Mouse (Mus musculus) layer of hippocampus, adult 18-20 months (tissue): Measurements from ENCODE around the gene Cd24a. TPM values are rescaled to one million over a fixed set of nuclear protein-coding genes. Genes with fewer than 3 reads are reported as not detected.
A peak's percentile ranks its signal among the peaks of the same experiment; 100 is the strongest.

Source experiments
- DNase-seq, 2 experiments: peaks; one replicate each; pipeline ENCODE4 v3.0.0; 2022; ENCODE audit warnings: low spot score in 2 of 2
- long read RNA-seq: library from polyadenylated mRNA; stranded (forward); transcript quantifications from one replicate; pipeline ENCODE4 v2.0.0, GENCODE M21; 2021
- total RNA-seq, 2 experiments: library from RNA; stranded (reverse); gene quantifications; 2 replicates each; pipeline ENCODE4 v1.2.3; 2021

Cd24a gene
- total RNA-seq = 1 to 10 TPM; 6.3 to 6.8 TPM
- long read RNA-seq, partial matches to known transcripts = 0 of 3 reads
- long read RNA-seq, other reads (novel, unspliced or antisense) = 1 of 3 reads

DNA sequence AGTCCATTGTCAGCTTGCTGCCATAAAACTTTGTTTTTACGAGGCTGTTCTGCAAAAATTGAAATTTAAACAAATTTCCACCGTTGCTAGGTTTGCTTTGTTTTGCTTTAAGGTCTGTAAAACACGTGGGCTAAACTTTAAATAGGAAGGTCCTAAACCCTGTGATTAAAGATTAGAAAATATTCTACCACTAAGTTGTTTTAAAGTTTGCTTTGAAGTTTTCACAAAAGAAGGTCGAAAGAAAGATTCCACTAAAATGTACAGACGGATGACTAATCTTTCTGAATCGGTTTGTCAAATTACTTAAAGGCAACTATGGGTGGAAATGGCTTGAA, at the start of gene Cd24a:
Gene Cd24a (plus strand): TSS at position 288 of the 335 bp plus-strand sequence.
- DNase-seq = no peak

DNA sequence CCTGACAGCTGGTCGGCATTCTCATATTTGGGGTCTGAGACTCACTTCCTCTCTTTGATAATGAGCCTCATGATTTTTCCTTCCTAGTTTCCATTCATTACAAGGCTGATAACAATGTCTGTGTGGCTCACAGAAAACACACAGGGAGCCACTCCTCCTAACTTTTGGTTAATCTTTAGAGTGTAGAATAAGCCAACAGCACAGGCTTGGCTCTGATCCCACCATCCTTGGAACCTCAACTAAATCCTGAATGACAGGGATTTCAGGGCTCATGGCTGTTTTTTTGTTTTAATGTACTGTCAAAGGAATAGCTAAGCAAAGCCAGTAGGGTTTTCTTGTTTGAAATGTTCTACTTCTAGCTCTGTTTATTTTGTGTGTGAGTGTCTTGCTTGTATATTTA, 43.7 kb upstream of the Cd24a start:
- DNase-seq = no peak

DNA sequence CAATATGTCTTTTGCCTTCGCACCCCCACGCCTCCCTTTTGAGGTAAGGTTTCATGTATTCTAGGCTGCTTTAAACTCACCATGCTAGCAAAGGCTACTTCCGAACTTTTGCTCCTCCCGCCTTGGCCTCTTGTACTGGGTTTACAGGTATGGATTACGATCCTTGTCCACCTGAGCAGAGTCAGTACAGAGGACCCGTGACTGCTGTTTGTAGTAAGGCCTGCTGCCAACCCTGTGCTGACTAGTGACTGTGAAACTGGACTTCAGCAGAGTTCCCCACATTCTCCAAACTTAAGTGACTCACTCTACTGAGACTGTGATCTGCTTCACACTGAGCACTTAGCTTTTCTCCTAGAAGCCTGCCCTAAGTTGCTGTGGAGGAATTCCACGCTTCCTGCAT, 40.4 kb upstream of the Cd24a start:
- no peak for DNase-seq

DNA sequence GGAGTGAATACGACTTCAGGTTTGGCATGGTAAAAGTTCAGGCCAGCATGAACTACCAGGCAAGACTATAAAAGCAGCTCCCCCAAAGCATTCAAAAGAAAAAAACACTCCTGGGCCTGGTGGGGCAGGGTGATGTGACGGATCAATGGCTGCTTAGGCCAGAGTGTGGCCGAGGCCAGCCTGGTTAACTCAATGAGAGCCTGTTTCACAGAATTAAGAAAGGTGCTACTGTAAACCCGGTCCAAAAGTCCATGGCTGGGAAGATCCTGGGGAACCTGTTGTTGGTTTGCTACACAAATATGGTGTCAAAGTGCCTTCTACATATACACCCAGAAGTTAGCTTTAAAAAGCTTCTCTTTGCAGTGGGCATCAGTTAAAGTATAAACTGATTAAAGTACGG, 39.3 kb upstream of the Cd24a start:
- DNase-seq = no peak

DNA sequence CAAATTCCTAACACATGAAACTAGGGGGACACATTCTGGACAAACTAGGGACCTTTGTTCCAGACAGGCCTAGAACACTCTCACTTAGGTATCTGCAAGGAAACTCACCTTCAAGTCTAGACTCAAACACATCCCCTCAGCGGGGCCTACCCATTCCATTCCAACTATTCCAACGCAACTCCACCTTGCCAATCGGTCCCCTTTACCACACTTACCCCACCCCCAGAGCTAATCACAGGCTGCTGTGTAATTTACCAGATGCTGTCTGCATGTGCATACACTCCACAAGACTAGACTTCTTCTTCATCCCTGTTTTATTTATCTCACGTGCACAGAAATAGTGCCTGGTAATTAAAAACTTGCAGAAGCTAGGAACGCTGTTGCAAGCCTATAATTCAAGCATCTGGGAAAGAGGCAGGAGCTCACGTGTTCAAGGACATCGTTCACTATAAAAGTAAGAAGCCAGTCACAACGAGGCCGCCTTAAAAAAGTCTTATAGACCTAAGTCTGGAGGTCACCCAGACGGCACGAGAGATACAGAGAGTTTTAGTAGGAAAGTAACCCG, 38.3 kb upstream of the Cd24a start:
- DNase-seq = no peak

DNA sequence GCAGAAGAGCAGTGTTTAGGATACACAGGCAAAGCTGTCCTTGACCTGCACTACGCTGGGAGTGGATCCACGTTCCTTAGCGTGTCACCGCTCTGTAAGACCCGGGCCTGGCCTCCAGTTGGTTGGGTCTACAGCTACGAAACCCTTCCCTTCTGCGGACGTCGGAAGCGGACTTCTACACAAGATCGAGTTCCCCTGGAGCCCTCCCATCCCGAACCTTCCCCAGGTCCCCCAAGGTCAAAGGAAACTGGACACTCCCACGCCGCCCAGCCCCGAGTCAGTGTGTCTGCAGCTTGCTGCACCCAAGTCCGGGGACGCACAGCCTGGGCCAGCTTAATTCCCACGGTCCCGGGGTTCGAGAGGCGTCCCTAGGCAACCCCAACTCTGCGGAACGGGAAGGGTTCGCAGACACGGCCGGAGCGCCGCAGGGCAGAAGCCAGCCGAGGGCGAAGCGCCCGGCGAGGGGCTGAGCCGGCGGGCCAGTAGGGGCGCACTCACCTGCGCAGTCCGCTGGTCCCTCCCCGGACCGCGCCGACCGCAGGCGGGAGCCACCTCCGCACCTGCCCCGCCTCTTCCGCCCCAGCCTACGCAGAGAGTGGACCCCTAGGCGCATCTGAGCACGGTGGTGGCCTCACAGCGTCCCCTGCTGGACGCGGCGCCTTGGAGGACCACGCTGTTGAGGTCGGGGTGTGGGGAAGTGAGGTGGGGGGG, 37.5 kb upstream of the Cd24a start, which contains the start of gene 1700021F05Rik:
Gene 1700021F05Rik (minus strand): TSS at position 553 of the 711 bp plus-strand sequence.
- peak; percentile 90 to 95 for DNase-seq

DNA sequence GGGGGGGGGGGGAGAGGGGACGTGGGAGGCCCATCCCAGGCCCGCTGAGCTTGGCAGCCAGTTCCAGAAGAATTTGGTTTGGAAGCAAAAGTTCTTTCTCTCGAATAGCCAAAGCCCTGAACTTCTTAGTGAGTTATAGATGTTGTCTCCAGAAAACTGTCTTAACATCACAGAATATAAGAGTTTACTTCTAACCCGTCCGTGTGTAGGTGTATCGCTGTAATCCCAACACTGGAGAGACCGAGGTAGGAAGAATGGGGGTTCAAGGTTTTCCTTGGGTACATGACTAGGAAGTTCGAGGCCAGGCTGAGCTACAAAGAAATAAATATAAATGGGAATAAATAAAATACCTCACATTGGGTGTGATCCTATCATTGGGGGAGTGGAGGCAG, 36.9 kb upstream of the Cd24a start:
- DNase-seq = no peak

DNA sequence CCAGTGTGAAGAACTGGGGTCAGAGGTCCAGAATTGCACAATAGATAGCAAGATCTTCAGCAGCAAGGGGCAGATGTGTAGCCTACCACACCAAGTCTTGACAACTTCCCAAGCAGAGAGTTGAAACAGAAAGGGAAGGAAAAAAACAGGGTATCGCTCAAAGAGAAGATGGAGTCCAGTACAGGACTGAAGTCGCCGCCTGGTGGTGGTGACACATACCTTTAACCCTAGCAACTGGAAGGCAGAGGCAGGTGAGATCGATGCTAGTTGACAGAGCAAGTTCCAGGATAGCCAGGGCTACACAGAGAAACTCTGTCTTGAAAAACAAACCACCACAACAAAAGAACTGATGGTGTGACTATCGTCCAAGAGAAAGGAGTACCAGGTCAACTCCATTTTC, 28.7 kb upstream of the Cd24a start:
- DNase-seq = no peak

DNA sequence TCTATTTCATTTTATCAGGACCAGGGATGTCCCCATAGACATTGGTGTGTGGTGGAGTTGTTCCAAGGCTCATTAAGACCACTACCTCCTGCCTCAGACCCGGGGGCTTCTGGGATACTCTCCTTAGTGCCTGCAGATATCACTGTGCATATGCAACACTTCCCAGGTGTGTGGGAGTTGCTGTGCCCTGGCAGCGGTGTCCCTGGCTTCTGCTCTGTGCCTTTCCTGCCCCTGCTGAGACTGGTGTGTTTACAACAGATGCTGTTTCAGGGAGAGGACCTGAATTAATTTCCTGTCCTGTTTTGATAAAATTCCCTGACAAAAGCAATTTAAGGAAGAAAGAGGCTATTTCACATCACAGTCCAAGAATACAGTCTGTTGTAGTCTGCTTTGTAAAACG, 27.2 kb upstream of the Cd24a start:
- DNase-seq = no peak

DNA sequence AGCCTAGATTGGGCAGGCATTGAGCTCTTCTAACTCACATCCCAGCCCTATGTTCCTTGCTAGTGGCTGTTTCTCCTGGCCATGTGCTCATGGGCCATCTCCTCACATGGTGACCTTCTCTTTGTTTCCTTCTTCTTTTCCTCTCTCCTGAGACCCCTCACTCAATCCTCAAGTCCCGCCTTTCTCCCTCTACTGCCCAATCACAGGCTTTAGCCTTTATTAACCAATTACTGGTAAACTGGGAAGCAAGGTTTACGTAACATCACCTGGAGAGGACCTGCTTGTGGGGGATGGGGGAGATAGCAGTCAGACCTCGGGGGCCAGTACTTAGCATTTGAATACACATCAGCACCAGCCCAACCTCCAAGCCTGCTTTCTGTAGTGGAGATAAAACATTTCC, 26.7 kb upstream of the Cd24a start:
- DNase-seq = no peak

DNA sequence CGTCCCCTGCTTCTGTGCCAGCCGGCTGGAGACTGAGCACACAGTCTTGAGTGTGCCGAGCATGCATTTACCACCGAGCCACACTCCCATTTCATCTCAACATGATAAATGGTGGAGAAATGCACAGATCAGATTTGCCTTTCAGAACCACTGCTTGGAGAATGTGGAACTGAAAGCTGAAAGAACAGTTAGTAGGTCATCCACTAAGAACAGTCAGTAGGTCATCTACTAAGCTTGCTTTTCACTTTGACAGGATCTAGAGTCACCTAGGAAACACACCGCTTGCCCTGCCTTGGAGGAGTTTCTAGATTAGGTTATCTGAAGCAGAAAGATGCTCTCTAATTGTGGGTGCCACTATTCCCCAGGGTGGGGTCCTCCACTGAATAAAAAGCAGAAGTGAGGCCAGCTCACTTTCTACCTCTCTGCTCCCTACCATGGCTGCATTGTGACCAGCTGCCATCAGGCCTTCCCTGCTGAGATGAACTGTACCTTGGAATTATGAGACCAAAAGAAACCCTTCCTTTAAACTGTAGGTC, 20.4 kb upstream of the Cd24a start:
- no peak for DNase-seq

DNA sequence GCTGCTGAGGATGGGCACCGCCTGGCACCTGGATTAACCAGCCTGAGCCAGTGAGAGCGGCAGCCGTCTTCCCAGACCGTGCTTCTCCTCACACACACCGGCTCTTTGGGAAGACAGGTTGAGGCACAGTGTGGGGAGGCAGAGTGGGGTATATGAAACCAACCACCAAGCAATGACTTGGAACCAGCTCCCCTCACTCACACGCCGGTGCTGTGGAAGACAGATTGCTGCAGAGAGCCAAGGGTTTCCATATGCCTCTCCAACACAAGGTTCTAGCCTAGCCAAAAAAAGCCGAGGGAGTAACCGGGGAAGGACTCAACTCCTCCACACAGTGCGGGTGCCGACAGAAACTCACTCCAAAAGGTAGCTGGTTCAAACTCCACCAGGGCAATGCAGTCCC, 18.8 kb upstream of the Cd24a start:
- DNase-seq = no peak

DNA sequence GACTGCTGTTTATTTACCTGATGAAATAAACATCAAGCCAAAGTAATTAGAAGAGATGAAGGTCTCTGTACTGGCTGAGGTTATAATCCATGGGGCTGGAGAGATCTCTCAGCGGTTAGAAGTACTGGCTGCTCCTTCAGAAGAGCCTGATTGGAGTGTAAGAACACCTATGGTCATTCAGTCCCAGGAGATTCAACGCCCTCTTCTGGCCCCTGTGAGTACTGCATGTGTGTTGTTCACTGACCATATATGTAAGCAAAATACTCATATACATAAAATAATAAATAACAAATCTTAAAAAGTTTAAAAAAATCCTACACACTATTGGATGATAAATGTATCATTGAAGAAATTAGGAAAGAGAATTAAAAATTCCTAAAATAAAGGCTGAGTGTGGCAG, 17.3 kb upstream of the Cd24a start:
- no peak for DNase-seq

DNA sequence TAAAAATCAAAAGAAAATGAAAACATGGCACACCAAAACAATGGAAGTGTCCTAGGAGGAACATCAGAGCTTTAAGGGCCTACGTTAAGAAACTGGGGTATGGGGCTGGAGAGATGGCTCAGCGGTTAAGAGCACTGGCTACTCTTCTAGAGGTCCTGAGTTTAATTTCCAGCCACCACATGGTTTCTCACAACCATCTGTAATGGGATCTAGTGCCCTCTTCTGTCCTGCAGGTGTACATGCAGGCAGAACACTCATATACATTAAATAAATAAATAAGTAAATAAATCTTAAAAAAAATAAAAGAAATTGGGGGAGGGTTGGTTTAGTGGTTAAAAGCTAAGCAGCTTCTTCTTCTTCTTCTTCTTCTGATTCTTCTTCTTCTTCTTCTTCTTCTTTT, 16.8 kb upstream of the Cd24a start:
- DNase-seq = no peak

DNA sequence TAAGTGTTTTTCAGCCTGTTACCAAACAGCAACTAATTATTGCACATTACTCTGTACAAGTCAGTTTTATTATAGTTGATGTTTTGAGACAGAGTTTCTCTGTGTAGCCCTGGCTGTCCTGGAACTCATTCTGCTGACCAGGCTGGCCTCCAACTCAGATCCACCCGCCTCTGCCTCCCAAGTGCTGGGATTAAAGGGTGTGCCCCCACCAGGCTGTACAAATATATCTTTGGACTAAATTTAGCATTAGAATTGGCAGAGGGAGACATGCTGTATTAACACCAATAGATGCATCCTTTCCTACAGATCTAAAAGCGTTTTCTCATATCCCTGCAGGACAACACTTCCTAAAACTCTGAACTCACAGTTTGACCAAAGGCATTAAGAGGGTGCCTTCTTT, 3.7 kb upstream of the Cd24a start:
- no peak for DNase-seq

DNA sequence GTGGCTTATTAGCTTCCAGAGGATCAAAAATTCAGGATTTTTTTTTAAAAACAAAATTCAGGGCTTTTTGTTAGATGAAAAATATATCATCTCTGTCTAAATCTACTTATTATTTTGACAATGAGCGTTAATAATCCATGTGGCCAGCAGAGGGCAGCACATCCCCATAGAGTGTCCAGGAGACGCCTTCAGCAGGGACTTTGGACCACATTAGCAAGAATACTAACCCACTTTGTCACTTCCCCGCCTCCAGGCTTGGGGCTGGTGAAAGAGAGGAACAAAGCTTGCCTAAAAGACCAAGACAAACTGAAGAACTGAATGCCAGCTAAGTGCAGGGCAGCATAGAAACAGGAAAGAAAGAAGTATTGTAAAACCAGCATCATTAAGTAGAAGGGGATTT, 3.1 kb upstream of the Cd24a start:
- peak; percentile 67 to 91 for DNase-seq

DNA sequence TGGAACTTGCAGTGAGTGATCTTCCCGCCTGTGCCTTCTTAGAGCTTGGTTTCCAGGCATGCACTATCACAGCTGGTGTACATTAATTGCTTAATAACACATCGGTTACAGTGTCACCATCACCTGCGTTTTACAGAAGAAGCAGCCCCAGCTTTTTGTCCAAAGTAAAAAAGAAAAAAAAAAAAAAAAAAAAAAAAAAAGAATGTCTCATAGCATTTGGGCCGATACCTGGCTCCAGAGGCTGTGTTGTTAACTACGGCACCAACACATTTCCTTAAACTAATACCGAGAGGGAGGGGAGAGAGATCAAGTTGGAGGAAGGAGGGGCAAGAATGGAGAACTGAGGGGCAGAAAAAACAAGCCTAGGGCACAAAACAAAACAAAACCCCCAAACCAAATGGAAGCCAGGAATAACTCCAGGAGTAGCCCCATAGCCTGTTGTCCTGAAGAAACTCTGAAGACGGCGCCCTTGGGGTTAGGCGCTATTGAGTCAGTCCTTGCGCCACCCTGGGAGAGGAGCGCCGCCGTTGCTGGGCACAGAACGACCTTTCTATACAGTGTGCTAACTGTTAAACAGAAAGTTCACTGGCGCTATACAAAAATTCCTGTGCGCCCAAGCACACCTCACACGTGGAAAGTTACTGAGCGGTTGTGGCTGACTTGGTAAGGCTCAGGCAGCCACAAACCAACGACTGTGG, 636 bp upstream of the Cd24a start:
- no peak for DNase-seq

DNA sequence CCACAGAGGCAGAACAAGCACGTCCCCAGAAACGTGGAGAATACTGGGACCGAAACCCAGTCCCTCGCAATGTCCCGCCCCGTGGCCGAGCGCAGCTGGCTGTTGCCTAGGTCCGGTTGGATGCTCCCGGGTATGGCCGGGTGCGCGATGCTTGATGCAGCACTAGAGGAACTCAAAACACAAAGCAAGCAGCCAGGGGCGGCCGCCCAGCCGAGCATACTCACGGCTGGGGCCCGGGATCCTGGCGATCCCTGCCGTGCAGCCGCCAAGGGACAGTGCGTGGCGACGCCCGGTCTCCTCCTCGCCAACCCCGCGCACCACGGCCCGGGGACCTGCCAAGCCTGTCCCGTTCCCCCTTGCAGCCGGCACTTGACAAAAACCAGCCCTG, 276 bp downstream of the Cd24a start:
- DNase-seq = no peak

DNA sequence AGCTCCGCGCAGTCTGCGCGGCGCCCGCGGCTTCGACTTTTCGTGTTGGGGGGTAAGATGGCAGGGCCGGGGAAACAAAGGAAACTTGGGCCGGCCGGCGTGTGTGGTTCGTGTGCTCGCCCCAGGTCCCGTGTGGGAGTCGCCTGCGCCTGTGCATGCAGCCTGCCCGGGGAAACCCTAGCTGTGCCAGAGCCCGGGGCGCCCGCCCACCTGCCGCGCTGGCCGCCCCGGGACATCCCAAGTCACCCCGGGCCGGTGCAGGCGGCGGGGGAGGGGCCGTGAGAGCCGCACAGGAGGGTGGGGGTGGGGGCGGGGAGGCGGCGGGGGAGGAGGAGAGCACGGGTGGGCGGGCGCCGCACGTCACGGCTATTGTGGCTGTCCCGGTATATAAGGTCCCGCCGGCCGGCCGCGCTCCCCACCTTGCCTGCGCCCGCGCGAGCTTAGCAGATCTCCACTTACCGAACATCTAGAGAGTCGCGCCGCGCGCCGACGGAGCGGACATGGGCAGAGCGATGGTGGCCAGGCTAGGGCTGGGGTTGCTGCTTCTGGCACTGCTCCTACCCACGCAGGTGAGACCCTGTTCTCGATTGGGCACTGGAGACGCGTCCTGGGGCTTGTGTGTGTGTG, 783 bp downstream of the Cd24a start:
- no peak for DNase-seq

DNA sequence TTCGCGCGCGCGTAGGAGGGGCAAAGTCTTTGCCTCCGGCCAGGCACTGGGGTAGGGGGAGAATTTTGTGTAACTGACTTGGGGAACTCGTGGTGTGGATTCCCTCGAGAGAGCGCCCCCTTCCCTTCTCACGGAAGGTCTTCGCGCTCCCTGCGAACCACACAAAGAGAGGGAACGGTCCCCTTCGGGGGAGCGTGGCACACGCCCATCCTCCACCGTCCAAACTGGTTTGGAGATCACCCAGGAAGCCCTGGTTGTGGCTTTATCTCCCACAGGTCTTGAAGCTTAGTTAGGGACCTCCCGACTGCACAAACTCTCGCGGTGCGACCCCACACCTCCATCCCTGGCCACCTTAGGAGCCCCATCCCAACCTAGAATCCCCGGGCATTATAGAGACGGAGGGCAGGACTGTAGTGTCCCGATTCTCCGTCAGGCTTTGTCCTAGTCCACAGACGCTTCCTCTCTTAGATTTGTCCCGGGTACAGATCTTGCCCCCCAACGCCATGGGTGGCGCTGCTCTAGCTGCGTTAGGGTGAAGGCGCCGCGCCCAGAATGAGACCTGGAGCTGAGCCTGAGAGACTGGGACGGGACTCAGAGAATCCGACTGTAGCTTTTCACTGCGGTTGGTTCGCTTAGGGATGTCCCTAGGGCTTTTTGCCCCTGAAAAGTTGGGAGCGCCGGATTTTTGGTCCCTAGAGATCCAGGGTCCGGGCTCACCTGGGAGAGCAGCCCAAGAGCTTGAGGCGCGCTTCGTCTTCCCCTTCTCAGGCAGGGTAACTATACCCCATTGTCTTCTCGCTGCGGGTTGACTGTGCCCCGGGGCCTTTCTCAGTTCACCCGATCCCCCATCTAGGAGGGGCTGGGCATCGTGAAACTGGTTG, 1.5 kb downstream of the Cd24a start:
- DNase-seq = no peak

DNA sequence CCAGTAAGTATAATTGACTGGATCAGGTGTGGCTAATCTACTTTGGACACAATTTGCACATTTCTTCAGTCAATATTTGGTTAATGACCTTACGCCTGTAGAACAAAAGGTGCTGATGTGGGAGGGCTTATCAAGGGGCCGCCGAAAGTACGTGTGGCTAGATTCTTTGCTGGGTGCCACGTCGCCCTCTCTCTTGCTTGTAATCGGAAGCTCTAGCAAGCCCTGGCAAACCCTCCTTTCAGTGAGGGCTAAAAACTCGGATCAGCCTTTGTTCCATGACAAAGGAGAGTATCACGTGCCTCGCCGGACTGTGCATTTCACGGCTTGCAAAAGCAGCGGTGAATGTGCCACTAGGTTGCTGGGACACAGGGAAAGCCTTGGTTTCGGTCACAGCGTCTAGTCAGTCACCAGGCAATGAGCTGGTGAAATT, 2.6 kb downstream of the Cd24a start:
- DNase-seq = no peak
